Mouse (Mus musculus): ENCODE measurements at regions not wholly inside any gene's neighbourhood (a gene's known extent, or its start where the extent isn't known, plus 50 kb on each side); places are given as distances from the start of the nearest gene placed in this dataset.
"Not testable (repeated sequence)": the region's sequence is repeated elsewhere in the genome, so short reads cannot be mapped to it uniquely, and the experiment has no call there.

DNA sequence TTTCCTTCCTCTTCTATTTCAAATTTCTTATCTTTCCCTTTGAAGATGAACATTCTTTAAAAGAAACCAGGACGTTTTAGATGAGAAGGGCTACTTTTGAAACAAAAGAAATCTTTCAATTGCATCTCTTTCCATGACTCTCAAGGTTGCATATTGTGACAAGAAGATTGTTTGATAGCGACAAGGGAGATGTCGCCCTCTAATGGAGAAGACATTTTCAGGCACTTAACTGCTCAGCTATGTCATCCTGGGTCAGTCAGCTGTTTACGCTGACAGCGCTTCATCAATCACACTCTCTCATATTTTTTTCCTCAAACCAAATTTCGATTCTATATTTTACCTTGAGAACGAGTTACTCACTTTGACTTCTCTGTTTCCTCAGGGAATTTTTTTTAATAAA is 122.2 kb upstream of the Nabp1 start:
- no peak for DNase-seq (ENCODE audit: low spot score in 2 of 2)

GRCm38 (mm10) chr1:51596935-51597820 is 119.0 kb upstream of the Nabp1 start:
- peak; percentile 52 to 64 for DNase-seq (ENCODE audit: low spot score in 2 of 2)

DNA sequence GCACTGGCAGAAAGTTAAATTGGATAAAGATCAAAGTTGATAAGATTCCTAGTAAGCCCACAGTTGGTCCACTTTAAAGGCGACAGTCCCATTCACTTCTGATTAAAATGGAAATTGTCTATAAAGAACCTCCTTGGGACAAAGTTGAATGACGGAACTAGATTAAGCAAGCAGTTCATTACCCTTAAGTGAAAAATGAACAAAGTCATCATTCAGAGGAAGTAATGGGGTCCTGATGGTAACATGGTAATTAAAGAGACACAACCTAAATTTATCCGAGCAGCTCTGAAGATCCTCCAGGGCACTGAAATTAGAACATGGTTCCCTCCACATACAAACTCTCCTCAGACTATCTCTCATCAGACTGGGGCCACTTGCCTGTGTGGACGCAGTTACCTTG is 116.4 kb upstream of the Nabp1 start:
- no peak for DNase-seq (ENCODE audit: low spot score in 2 of 2)

DNA sequence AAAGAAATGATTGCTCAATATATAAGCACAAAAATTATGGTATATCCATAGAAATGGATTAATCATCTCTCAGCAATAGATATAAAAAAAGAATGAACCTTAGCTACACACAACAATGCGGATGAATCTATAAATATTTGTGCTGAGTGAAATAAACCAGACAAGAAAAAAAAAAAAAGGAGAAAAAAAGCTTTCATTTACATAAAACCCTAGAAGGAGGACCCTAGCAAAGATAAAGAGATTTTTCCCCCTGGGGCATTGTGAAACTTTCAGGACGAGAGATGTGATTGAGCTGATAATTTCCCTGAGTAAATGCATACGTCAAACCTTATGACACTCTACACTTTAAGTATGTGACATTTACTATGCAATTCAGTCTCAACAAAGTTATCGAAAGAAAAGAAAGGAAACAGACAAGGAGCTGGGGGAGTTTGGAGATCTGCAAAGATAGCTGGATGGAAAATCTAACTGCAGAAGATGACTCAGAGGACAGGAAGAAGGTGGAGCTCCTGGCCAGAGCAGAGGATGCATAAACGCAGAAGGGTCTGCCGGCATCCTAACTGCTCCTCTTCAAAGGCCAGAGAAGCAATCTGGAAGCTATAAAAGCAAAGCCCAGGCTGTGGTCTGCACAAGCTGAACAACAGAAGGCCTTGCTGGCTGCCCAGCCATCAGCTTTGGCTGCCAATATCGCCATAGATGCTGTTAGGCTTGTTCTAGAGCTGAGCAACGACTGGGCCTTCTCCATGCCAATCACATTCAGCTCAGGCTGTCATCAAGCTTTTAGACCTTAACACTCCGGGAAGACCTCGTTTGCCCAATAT is 115.6 kb upstream of the Nabp1 start:
- DNase-seq (ENCODE audit: low spot score in 2 of 2) = no peak

DNA sequence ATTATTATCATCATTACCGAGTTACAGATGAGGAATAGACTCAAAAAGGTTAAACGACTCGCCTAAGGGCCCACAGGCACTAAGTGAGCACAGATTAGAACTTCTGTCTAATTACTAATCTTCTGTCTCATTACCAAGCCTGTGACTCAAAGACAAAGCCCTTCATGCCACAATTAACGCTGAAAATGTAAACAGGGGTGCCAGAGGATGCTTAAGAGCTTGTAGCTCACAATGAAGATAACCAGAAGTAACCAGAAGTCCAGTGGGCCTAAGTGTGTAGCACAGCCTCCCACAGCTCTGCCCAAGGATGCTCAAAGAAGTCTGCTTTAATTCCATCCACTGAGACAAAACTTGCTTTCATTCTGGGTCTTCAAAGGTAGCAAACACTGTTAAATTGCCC is 113.7 kb upstream of the Nabp1 start:
- DNase-seq (ENCODE audit: low spot score in 2 of 2) = no peak

DNA sequence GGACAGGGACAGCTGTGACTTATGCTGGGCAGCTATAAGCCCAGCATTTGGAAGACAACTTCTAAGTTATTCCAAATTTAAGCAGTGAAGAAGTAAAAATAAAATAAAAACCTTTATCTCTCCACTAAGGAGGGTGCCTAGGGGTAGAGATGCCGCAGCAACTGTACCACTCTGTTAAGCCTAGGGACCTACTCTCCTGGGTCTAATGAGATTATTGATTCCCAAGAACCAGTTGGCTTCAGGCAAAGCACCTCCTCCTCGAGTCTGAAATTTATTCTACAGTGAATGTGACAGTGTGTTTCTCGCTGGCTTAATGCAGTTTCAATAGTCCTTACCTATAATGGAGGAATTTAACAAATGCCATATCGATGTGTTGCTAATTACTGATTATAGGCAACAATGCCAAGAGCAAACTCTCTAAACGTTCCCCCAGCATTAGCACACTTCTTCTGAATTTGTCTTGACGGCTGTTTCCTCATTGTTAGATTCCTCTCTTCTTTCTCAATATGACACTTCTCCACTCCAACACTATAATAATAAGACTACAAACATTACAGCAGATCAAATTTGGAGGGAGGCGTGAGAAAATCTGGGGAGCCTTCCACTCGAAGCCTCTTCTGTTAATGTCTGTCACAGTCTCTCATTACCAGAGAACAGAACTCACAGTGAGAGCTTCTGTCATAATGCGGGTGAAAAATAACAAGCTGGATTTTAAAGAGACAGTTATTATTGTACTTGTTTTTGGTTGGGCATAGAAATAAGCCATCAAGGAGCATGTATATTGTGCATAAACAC is 112.6 kb upstream of the Nabp1 start:
- DNase-seq (ENCODE audit: low spot score in 2 of 2) = no peak

DNA sequence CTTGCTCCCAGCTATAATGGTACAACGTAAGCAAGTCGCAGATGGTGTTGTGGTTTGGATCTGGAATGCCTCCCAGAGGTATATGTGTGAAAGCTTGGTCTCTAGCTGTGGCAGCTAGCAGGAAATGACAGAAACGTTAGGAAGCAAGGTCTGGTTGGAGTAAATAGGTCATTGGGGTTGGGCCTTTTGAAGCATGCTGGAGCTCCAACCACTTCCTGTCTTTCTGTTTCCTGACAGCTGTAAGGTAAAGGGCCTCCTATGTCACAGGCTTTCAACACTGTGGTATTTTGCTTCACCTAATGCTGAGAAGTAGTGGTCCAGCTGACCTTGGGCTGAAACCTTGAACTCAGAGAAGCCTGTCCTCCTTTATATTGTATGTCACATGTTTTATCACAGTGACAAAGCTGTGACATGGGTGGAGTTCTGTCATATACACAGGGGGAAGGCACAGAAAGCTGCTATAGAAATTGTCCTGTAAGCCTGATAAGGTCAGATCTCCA is 106.8 kb upstream of the Nabp1 start:
- DNase-seq (ENCODE audit: low spot score in 2 of 2) = no peak

- DNase-seq (ENCODE audit: low spot score in 2 of 2) = no peak
Measured at GRCm38 (mm10) chr1:51583871-51584270, 105.6 kb upstream of the Nabp1 start.

- DNase-seq (ENCODE audit: low spot score in 2 of 2) = no peak
Measured at GRCm38 (mm10) chr1:51580074-51580473, 101.8 kb upstream of the Nabp1 start.

DNA sequence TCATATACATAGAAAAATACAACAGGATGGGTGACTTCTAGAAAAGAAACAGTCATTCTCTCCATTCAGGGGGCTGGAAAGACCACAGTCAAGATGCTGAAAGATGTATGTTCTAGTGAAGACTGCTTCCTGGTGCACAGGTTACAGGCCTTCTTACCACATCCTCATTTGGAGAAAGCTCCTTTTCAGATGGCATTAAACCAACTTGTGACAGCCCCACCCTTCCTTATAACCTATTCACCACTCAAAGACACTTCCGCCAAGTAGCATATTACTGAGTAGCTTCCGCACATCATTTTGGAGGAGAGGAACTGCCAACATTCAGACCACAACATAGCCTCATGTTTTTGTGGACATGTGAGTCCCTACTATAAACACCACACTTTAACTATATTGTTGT is 99.5 kb upstream of the Nabp1 start:
- no peak for DNase-seq (ENCODE audit: low spot score in 2 of 2)

- DNase-seq (ENCODE audit: low spot score in 2 of 2) = no peak
Measured at GRCm38 (mm10) chr1:51572314-51573078, 94.3 kb upstream of the Nabp1 start.

DNA sequence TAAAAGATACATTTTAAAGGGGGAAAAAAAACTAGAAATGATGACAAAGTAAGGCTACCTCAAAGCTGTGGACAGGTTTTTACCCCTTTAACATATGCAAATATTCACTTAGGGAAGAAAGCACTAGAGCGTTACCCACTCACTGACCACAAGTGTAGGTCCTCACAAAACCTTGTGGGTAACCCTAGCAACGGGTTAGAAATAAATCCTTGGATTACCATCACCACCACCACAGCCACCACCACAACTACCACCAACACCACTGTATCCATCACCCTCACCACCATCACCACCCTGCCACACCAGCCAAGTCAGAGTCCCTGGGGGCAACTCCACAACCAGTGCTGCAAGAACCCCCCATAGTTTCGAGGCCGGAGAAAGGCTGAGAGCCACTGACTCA is 91.4 kb upstream of the Nabp1 start:
- DNase-seq (ENCODE audit: low spot score in 2 of 2) = no peak

GRCm38 (mm10) chr1:51566170-51566649 is 88.0 kb upstream of the Nabp1 start:
- no peak for DNase-seq (ENCODE audit: low spot score in 2 of 2)

DNA sequence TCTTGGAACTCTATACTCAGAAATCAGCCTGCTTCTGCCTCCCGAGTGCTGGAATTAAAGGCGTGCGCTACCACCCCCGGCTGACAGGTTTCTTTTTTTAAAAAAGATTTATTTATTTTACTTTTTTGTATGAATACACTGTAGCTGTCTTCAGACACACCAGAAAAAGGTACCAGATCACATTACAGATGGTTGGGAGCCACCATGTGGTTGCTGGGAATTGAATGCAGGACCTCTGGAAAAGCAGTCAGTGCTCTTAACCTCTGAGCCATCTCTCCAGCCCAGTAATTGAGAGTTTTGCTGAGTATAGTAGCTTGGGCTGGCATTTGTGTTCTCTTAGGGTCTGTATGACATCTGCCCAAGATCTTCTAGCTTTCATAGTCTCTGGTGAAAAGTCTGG is 78.4 kb upstream of the Nabp1 start:
- not testable (repeated sequence) for DNase-seq (ENCODE audit: low spot score in 2 of 2)

- no peak for DNase-seq (ENCODE audit: low spot score in 2 of 2)
Measured at GRCm38 (mm10) chr1:51553738-51554137, 75.5 kb upstream of the Nabp1 start.

DNA sequence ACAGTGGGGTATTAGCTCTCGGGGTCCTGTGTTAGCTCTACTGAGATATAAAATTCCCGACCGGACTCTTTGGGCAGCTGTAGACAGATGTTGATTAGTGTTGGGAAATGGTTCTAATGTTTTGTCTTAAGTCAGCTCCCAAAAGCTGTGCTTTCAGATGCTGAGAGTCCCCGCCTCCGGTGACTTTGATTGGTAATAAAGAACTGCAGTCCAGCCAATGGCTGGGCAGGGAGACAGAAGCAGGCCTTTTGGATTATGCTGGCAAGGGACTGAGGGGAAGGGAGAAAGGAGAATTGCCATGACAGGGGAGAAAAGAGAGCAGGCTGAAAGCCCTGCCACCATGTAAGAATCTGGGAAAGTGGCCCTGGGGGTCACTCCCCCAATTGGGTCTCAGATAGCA is 73.4 kb upstream of the Nabp1 start:
- DNase-seq (ENCODE audit: low spot score in 2 of 2) = no peak

DNA sequence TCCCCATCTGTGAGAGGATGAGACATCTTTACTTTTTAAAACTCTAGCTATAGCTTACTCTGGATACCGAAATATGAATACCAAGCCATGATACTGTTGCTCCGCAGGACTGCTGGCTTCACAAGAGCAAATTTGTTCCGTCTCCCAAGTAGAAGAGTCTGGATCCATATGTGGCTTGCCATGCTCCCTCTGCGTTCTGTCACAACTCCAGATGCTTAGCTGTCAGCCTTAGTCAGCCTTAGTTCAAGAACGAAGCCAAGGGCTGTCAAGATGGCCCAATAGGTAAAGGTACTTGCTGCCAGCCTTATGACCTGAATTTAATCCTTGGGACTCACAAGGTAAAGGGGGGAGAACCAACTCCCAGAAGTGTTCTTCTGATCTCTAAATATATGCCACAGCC is 64.6 kb upstream of the Nabp1 start:
- DNase-seq (ENCODE audit: low spot score in 2 of 2) = no peak

- no peak for DNase-seq (ENCODE audit: low spot score in 2 of 2)
Measured at GRCm38 (mm10) chr1:51539634-51540033, 61.4 kb upstream of the Nabp1 start.

GRCm38 (mm10) chr1:51538836-51539235 is 60.6 kb upstream of the Nabp1 start:
- no peak for DNase-seq (ENCODE audit: low spot score in 2 of 2)

DNA sequence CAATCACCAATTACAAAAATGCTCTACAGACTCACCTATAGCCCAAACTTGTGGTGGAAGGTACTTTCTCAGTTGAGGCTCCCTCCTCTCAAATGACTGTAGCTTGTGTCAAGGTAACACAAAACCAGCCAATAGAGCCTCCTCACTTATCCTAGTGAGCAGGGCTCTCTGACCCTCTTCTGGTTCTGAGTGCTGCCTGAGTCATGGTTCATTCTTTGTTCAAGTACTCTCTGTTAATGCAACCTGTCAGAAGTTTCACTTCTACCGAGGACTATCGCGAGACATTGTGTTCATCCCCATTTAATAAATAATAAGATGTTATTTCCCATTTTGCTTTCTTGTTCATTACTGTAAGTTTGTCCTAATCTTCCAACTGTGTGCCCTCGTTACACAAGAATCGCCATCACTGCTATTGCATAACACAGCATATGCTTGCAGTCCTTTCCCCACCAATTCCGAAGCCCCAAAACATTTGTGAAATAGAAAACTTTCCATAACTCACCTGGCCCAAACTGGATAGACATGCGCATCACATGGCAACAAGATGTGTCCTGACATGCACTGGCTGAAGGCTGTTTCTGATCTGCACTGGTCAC is 59.6 kb upstream of the Nabp1 start:
- DNase-seq (ENCODE audit: low spot score in 2 of 2) = no peak

DNA sequence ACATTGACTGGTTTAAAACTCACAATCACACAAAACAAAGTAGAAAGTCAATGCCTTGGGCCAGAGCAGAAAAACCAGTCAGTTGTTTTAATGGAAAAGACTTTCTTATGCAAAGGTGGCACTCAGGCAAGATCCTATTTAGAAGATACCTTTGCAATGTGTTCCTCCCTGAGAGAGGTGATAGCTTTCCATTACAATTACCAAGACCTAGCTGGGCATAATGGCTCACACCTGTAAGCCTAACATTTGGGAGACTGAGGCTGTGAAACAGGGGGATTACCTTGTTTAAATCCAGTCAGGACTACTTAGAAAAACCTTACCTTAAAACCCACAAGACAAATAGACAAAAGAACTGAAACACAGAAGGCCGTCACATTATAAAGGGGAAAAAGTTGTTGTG is 57.9 kb upstream of the Nabp1 start:
- no peak for DNase-seq (ENCODE audit: low spot score in 2 of 2)

Measured in urinary bladder, adult 18-20 months (tissue).